21 mouse cellular contexts compared by ENCODE assay signal in the genomic region with DNA sequence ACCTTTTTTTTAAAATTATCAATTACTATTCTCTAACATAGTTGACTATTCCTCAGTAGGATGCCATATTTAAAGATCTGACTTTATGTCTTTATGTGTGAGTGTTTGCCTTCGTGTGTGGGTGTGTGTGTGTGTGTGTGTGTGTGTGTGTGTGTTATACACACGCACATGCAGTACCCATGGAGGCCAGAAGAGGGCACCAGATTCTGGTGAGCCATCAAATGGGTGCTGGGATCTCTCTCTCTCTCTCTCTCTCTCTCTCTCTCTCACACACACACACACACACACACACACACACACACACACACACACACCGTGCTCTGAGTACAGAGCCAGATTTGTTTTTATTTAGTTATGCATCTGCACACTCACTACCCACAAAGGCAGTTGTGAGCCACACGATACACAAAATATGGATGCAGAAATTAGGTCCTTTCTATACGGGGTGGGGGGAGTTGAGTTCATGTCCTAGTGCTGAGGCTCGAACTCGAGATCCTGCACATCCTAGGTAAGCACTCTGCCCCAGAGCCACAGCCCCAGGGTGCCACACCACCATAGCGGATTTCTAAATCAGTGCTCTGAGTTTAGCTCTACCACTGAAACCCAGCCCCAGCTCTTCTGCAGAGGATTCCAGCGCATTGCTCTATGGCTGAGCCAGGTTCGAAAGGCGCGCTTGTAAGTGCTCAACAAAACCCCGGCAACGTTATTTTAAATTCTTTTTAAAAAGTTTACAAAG. TPM values are rescaled to one million over a fixed set of nuclear protein-coding genes. Genes with fewer than 3 reads are reported as not detected.
DNase-seq lines count a peak whose midpoint lies in the region; ATAC-seq and TF ChIP-seq lines count a peak whose summit lies in the region.
"Had no signal": no experiment of that assay in that cellular context is flagged by ENCODE, and none has a peak within 500 bp of the region (broad histone marks: within the 10 kb centered on the region; RNA-seq: fewer than 3 reads in every experiment).

No protein-coding gene starts in this region.

- H3K27ac ChIP-seq in heart, adult 2 months, result no peak overlapping the region
- no peak overlapping the region for H3K27ac ChIP-seq in liver, postnatal 0 days (ENCODE audit: low read depth)
- no peak overlapping the region for H3K27ac ChIP-seq in liver, embryonic 12.5 days
- H3K27ac ChIP-seq: embryonic facial prominence, embryonic 15.5 days; hindbrain, embryonic 13.5 days; midbrain, embryonic 15.5 days had no signal

- H3K4me1 ChIP-seq in heart, adult 2 months (ENCODE audit: control insufficient read depth, insufficient read depth, low read length), result no peaks in the 10 kb centered on the region
- no peaks in the 10 kb centered on the region for H3K4me1 ChIP-seq in liver, postnatal 0 days (ENCODE audit: insufficient read depth)
- no peaks in the 10 kb centered on the region for H3K4me1 ChIP-seq in liver, embryonic 12.5 days
- H3K4me1 ChIP-seq in E14TG2a.4 (replicated peaks; ENCODE audit: low read depth, low read length), result peaks cover 73% of the 10 kb centered on the region

- no peaks in the 10 kb centered on the region for H3K9me3 ChIP-seq in liver, postnatal 0 days (ENCODE audit: low read length)
- 0 out of 2 replicates have a peak, but pooled peaks cover 6% of the 10 kb centered on the region for H3K9me3 ChIP-seq in liver, embryonic 12.5 days (replicated peaks)
- no peaks in the 10 kb centered on the region for H3K9me3 ChIP-seq in E14TG2a.4 (ENCODE audit: low read length)
- H3K9me3 ChIP-seq: embryonic facial prominence, embryonic 15.5 days; hindbrain, embryonic 13.5 days; midbrain, embryonic 15.5 days had no signal

- no peak overlapping the region for H3K4me2 ChIP-seq in liver, postnatal 0 days (ENCODE audit: low read depth, low read length)
- H3K4me2 ChIP-seq in liver, embryonic 12.5 days, result no peak overlapping the region
- H3K4me2 ChIP-seq: hindbrain, embryonic 13.5 days; midbrain, embryonic 15.5 days had no signal

- ATAC-seq in liver, postnatal 0 days, result no peak
- no peak for ATAC-seq in liver, embryonic 12.5 days
- ATAC-seq: forebrain, embryonic 16.5 days; inflammation-experienced regulatory T-cells, adult 6 months; midbrain, embryonic 15.5 days had no signal

- DNase-seq in heart, adult 2 months, result no peak
- no peak for DNase-seq in heart, adult 11 months
- DNase-seq in liver, postnatal 0 days, result no peak
- peak; percentile 84 for DNase-seq in ZHBTc4 (ENCODE audit: low read depth, low spot score)
- no peak for DNase-seq in left cerebral cortex, adult 18-20 months (ENCODE audit: low spot score in 2 of 2)
- no peak for DNase-seq in right cerebral cortex, postnatal 25 days
- DNase-seq: adrenal gland, postnatal 10 days; cerebellum, adult 9-10 months; gastrocnemius, postnatal 25 days; kidney, adult 8-10 months; kidney, postnatal 25 days; right cerebral cortex, adult 18-20 months had no signal

- peak; percentile 9; the same call in 1 of the 2 replicates for TF ChIP-seq CTCF in heart, adult 2 months (IDR thresholded peaks at IDR 0.05)
- TF ChIP-seq CTCF in liver, postnatal 0 days (IDR thresholded peaks at IDR 0.05; ENCODE audit: low read depth), result peak; percentile 45
- TF ChIP-seq CTCF in E14TG2a.4 (conservative IDR thresholded peaks at IDR 0.05; ENCODE audit: low read length), result peak; percentile 52

- H3K79me2 ChIP-seq in heart, adult 2 months (replicated peaks; ENCODE audit: control insufficient read depth, insufficient read depth, low read length), result no peaks in the 10 kb centered on the region

- H3K27me3 ChIP-seq in heart, adult 2 months (ENCODE audit: control insufficient read depth, insufficient read depth, low read length), result no peaks in the 10 kb centered on the region; the same call in 1 of the 2 replicates
- peaks cover 13% of the 10 kb centered on the region for H3K27me3 ChIP-seq in liver, postnatal 0 days (ENCODE audit: insufficient read depth, low read length)
- peaks cover 38% of the 10 kb centered on the region for H3K27me3 ChIP-seq in liver, embryonic 12.5 days (replicated peaks)
- peaks cover 11% of the 10 kb centered on the region for H3K27me3 ChIP-seq in E14TG2a.4 (ENCODE audit: insufficient read depth, low read length)

- no peak for TF ChIP-seq EP300 in heart, adult 2 months (IDR thresholded peaks at IDR 0.05; ENCODE audit: insufficient read depth, low read depth, low read length)
- no peak for TF ChIP-seq EP300 in liver, postnatal 0 days (IDR thresholded peaks at IDR 0.05; ENCODE audit: low read depth)

- intact Hi-C loops in heart, adult 2 months (cut with DNase I), result no loop called here

- WGBS in heart, adult 2 months, result 85% methylated on average over 14 of the region's 14 CpGs
- WGBS in liver, postnatal 0 days (ENCODE audit: insufficient replicate concordance), result 80% methylated on average over 14 of the region's 14 CpGs
- 76% methylated on average over 14 of the region's 14 CpGs for WGBS in liver, embryonic 12.5 days (ENCODE audit: insufficient replicate concordance)

- H3K9ac ChIP-seq in heart, adult 2 months (ENCODE audit: low read depth, low read length), result no peak overlapping the region
- no peak overlapping the region for H3K9ac ChIP-seq in liver, postnatal 0 days (replicated peaks)
- no peak overlapping the region for H3K9ac ChIP-seq in liver, embryonic 12.5 days
- H3K9ac ChIP-seq: embryonic facial prominence, embryonic 15.5 days; hindbrain, embryonic 13.5 days; midbrain, embryonic 15.5 days had no signal

- TF ChIP-seq POLR2A in heart, adult 2 months (IDR thresholded peaks at IDR 0.05; ENCODE audit: insufficient read depth, low read depth, low read length), result no peak

- H3K4me3 ChIP-seq in heart, adult 2 months, result no peak overlapping the region
- no peak overlapping the region for H3K4me3 ChIP-seq in liver, postnatal 0 days (ENCODE audit: low read depth, low read length)
- no peak overlapping the region for H3K4me3 ChIP-seq in liver, embryonic 12.5 days
- no peak overlapping the region for H3K4me3 ChIP-seq in E14TG2a.4 (replicated peaks; ENCODE audit: low read length)
- H3K4me3 ChIP-seq: embryonic facial prominence, embryonic 15.5 days; hindbrain, embryonic 13.5 days; megakaryocyte, embryonic 14.5 days; midbrain, embryonic 15.5 days had no signal

- H3K36me3 ChIP-seq in heart, adult 2 months (ENCODE audit: control insufficient read depth, insufficient read depth, low read length), result no peaks in the 10 kb centered on the region
- H3K36me3 ChIP-seq in liver, postnatal 0 days (replicated peaks; ENCODE audit: insufficient read depth, low read length), result no peaks in the 10 kb centered on the region
- no peaks in the 10 kb centered on the region for H3K36me3 ChIP-seq in liver, embryonic 12.5 days
- H3K36me3 ChIP-seq in E14TG2a.4 (ENCODE audit: insufficient read depth, low read length), result no peaks in the 10 kb centered on the region
- H3K36me3 ChIP-seq: embryonic facial prominence, embryonic 15.5 days; G1E; hindbrain, embryonic 13.5 days; midbrain, embryonic 15.5 days had no signal

RNA-seq across cellular contexts. Expression of a gene that starts 38.5 kb away (rescaled TPM):
- 10 to 100 TPM; 10.2 to 10.4 TPM for total RNA-seq in heart, adult 2 months (2021)
- 4.4 and 4.9 TPM in 2 replicates for polyA plus RNA-seq in heart, adult 2 months (2012; rRNA removed)
- polyA plus RNA-seq in liver, postnatal 0 days (2015; fragmentation: Nextera tagmentation; extraction: Ambion mirVana), result 2.8 and 4.2 TPM in 2 replicates
- 9.3 and 10.7 TPM in 2 replicates for polyA plus RNA-seq in liver, embryonic 12.5 days (2016; fragmentation: Nextera tagmentation; extraction: Ambion mirVana)
- 1 to 10 TPM; 4.5 to 5.5 TPM for total RNA-seq in left cerebral cortex, adult 18-20 months (2021)
- polyA plus RNA-seq: G1E had no signal
